In genomic region chr9:110052951-110053304, GRCm38 (mm10) we compare ENCODE assay signal across 8 mouse cellular contexts.
DNase-seq lines count a peak whose midpoint lies in the region; ATAC-seq and TF ChIP-seq lines count a peak whose summit lies in the region.
"Had no signal": no experiment of that assay in that cellular context is flagged by ENCODE, and none has a peak within 500 bp of the region (broad histone marks: within the 10 kb centered on the region; RNA-seq: fewer than 3 reads in every experiment).

No protein-coding gene starts in this region.

- ATAC-seq in forebrain, embryonic 13.5 days = peak; percentile 17; the same call in 1 of the 2 replicates
- peak; percentile 11; the same call in 1 of the 2 replicates for ATAC-seq in hindbrain, embryonic 13.5 days (ENCODE audit: low FRiP score)
- peak; percentile 24 for ATAC-seq in neural tube, embryonic 13.5 days (ENCODE audit: low read depth)

- TF ChIP-seq CTCF in layer of hippocampus, adult 2 months (conservative IDR thresholded peaks at IDR 0.05) = no peak

- H3K9ac ChIP-seq in forebrain, embryonic 13.5 days = peak overlapping the region; percentile 76
- peak overlapping the region; percentile 81 for H3K9ac ChIP-seq in hindbrain, embryonic 13.5 days
- H3K9ac ChIP-seq in neural tube, embryonic 13.5 days = peak overlapping the region; percentile 73
- H3K9ac ChIP-seq: liver, embryonic 14.5 days had no signal

- no peaks in the 10 kb centered on the region for H3K9me3 ChIP-seq in forebrain, embryonic 13.5 days (replicated peaks)
- H3K9me3 ChIP-seq in hindbrain, embryonic 13.5 days = no peaks in the 10 kb centered on the region
- no peaks in the 10 kb centered on the region for H3K9me3 ChIP-seq in neural tube, embryonic 13.5 days

- H3K4me3 ChIP-seq in layer of hippocampus, adult 2 months = peak overlapping the region; percentile 64
- H3K4me3 ChIP-seq in forebrain, embryonic 13.5 days = peak overlapping the region; percentile 45
- peak overlapping the region; percentile 48 for H3K4me3 ChIP-seq in hindbrain, embryonic 13.5 days
- peak overlapping the region; percentile 44 for H3K4me3 ChIP-seq in neural tube, embryonic 13.5 days

- H3K4me1 ChIP-seq in forebrain, embryonic 13.5 days = peaks cover 69% of the 10 kb centered on the region
- peaks cover 72% of the 10 kb centered on the region for H3K4me1 ChIP-seq in hindbrain, embryonic 13.5 days (replicated peaks)
- H3K4me1 ChIP-seq in neural tube, embryonic 13.5 days (replicated peaks) = peaks cover 81% of the 10 kb centered on the region

- peak overlapping the region; percentile 97 for H3K27ac ChIP-seq in layer of hippocampus, adult 2 months
- peak overlapping the region; percentile 82 for H3K27ac ChIP-seq in forebrain, embryonic 13.5 days
- peak overlapping the region; percentile 97 for H3K27ac ChIP-seq in hindbrain, embryonic 13.5 days
- H3K27ac ChIP-seq in neural tube, embryonic 13.5 days (replicated peaks) = peak overlapping the region; percentile 93
- H3K27ac ChIP-seq: liver, embryonic 14.5 days had no signal

- WGBS in forebrain, embryonic 13.5 days = 55% methylated on average over 4 of the region's 4 CpGs
- 44% methylated on average over 4 of the region's 4 CpGs for WGBS in hindbrain, embryonic 13.5 days
- WGBS in neural tube, embryonic 13.5 days = 34% methylated on average over 4 of the region's 4 CpGs

- no peaks in the 10 kb centered on the region for H3K36me3 ChIP-seq in forebrain, embryonic 13.5 days (ENCODE audit: poor library complexity, severe bottlenecking)
- H3K36me3 ChIP-seq in hindbrain, embryonic 13.5 days = no peaks in the 10 kb centered on the region
- H3K36me3 ChIP-seq in neural tube, embryonic 13.5 days = no peaks in the 10 kb centered on the region

- no peaks in the 10 kb centered on the region for H3K27me3 ChIP-seq in forebrain, embryonic 13.5 days
- no peaks in the 10 kb centered on the region for H3K27me3 ChIP-seq in hindbrain, embryonic 13.5 days
- no peaks in the 10 kb centered on the region for H3K27me3 ChIP-seq in neural tube, embryonic 13.5 days

- peak overlapping the region; percentile 67 for H3K4me2 ChIP-seq in forebrain, embryonic 13.5 days
- peak overlapping the region; percentile 79 for H3K4me2 ChIP-seq in hindbrain, embryonic 13.5 days
- peak overlapping the region; percentile 65 for H3K4me2 ChIP-seq in neural tube, embryonic 13.5 days

- no peak for DNase-seq in layer of hippocampus, adult 2 months (ENCODE audit: low spot score in 2 of 2)
- DNase-seq in layer of hippocampus, adult 18-20 months (ENCODE audit: low spot score in 2 of 2) = no peak
- no peak for DNase-seq in adrenal gland, postnatal 25 days
- DNase-seq in testis, postnatal 10 days (ENCODE audit: low spot score) = no peak
